Mouse (Mus musculus) ES-Bruce4 (cell line): ENCODE measurements around the gene Pdzd7.

Experiments used
- CTCF ChIP-seq: IDR thresholded peaks from one replicate; pipeline ENCODE4 v1.8.1; 2011; ENCODE audit warnings: low read depth, low read length
- EP300 ChIP-seq: IDR thresholded peaks from 2 replicates; pipeline ENCODE4 v1.6.1; 2011; ENCODE audit warnings: low read depth, low read length; ENCODE audit not compliant: insufficient read depth
- POLR2A ChIP-seq: IDR thresholded peaks from one replicate; pipeline ENCODE4 v1.8.1; 2011; ENCODE audit warnings: low read length; ENCODE audit not compliant: insufficient read depth

GRCm38 (mm10) chr19:45018351-45018831, 27.1 kb downstream of the Pdzd7 start:
- TF ChIP-seq CTCF: no peak
- TF ChIP-seq EP300: no peak
- no peak for TF ChIP-seq POLR2A
